Mouse (Mus musculus): Measurements from ENCODE around the gene Mreg. TPM values are rescaled to one million over a fixed set of nuclear protein-coding genes. Genes with fewer than 3 reads are reported as not detected.

The Mreg gene
- polyA plus RNA-seq, 1 experiment from 2014 or later, result 7.1 TPM

DNA sequence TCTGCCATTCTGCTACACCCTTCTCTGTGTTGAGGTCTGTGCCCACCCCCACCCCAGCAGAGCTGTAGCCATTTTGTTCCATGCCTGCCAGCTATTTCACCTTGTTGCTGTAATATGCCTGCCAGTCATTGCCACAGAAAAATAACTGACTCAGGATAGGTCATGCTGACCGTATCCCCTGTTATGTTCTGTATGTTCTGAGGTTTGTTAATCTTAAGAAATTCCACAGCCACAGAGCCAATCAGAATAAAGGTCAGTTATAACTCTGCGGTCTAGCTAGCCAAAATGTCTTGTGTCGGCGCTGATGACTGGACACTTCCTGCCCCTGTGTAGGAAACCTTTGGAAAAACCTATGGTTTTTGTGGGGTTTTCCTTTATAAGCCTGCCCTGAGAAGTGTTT, 67.7 kb downstream of the Mreg start:
- H3K4me2 ChIP-seq, result no peak overlapping the region
- no peak overlapping the region for H3K9ac ChIP-seq (ENCODE audit: low read depth, low read length)
- 87% methylated on average over 4 of the region's 4 CpGs for WGBS
- H3K27ac ChIP-seq (ENCODE audit: low read depth, low read length), result no peak overlapping the region
- no peak for ATAC-seq (replicated peaks; ENCODE audit: low FRiP score)
- H3K4me1 ChIP-seq (replicated peaks; ENCODE audit: control insufficient read depth, insufficient read depth, low read length), result no peaks in the 10 kb centered on the region
- H3K27me3 ChIP-seq (replicated peaks; ENCODE audit: control insufficient read depth, insufficient read depth, low read length), result no peaks in the 10 kb centered on the region
- no peaks in the 10 kb centered on the region for H3K9me3 ChIP-seq (ENCODE audit: control insufficient read depth, low read length)
- no peak for DNase-seq (ENCODE audit: low spot score)
- no peaks in the 10 kb centered on the region for H3K36me3 ChIP-seq (ENCODE audit: control insufficient read depth, insufficient read depth, low read length)
- no peak overlapping the region for H3K4me3 ChIP-seq (ENCODE audit: low read depth, low read length)

DNA sequence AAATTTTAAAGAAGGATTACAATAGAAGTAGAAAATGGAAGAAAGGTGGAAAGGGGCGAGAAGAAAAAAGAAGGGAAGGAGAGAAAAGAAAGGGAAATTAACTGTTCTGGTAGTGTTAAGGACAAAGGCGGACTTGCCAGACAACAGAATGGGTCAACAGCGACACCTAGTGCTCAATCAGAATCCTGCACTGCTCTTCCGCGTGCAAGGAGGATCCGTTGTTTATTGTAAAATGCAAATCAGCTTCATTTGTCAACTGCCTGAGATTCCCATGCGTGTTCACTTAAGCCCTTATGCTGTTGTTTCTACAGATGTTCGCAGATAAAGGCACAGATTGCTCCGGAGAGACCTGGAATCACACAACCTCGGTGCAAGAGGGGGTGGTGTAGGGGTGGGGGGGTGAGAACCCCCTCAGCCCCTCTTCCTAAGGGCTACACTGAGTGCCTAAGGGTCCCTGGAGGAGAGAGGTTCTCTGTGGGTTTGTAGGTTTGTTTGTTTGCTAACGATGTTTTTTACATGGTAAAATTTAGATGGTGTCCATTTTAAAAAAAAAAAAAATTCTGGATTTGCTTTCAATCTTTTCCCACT, 70.1 kb downstream of the Mreg start:
- Histone ChIP-seq H3K9me3 (ENCODE audit: control insufficient read depth, low read length) (no peaks in the 10 kb centered on the region), H3K4me3 (ENCODE audit: low read depth, low read length) (peak overlapping the region; percentile 11; the same call in 1 of the 2 replicates), H3K36me3 (ENCODE audit: control insufficient read depth, insufficient read depth, low read length) (no peaks in the 10 kb centered on the region), H3K27me3 (replicated peaks; ENCODE audit: control insufficient read depth, insufficient read depth, low read length) (no peaks in the 10 kb centered on the region), H3K4me2 (peak overlapping the region; percentile 56), H3K4me1 (replicated peaks; ENCODE audit: control insufficient read depth, insufficient read depth, low read length) (no peaks in the 10 kb centered on the region), H3K9ac (ENCODE audit: low read depth, low read length) (0 out of 2 replicates have a peak overlapping the region, but pooled peaks have one; percentile 14), H3K27ac (ENCODE audit: low read depth, low read length) (no peak overlapping the region)
- ATAC-seq (replicated peaks; ENCODE audit: low FRiP score) (no peak), DNase-seq (ENCODE audit: low spot score) (no peak)
- 4% methylated on average over 11 of the region's 11 CpGs for WGBS

DNA sequence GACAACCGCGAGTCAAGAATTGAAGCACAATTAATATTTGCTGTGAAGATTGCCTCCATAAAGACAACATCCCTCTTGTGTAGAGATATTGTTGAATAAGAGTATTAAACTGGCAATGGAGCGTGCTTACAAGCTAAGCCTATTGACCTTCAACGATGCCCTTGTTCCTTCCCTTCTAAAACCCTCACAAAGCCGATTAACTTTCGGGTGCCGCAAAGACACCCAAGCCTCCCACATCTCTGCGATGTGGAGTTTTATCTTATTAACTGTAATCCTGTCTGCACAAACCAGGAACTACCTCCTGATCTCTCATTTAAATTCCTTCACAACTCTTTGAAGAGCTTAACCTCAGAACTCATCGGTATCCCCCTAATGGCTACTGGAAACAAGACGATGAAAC, 76.0 kb downstream of the Mreg start:
- no peak overlapping the region for H3K4me3 ChIP-seq (ENCODE audit: low read depth, low read length)
- no peak for ATAC-seq (replicated peaks; ENCODE audit: low FRiP score)
- no peak overlapping the region for H3K27ac ChIP-seq (ENCODE audit: low read depth, low read length)
- H3K27me3 ChIP-seq (replicated peaks; ENCODE audit: control insufficient read depth, insufficient read depth, low read length), result no peaks in the 10 kb centered on the region
- H3K9me3 ChIP-seq (ENCODE audit: control insufficient read depth, low read length), result peaks cover 6% of the 10 kb centered on the region
- H3K4me2 ChIP-seq, result no peak overlapping the region
- H3K9ac ChIP-seq (ENCODE audit: low read depth, low read length), result no peak overlapping the region
- H3K36me3 ChIP-seq (ENCODE audit: control insufficient read depth, insufficient read depth, low read length), result no peaks in the 10 kb centered on the region
- WGBS, result 91% methylated on average over 10 of the region's 10 CpGs
- H3K4me1 ChIP-seq (replicated peaks; ENCODE audit: control insufficient read depth, insufficient read depth, low read length), result no peaks in the 10 kb centered on the region
- DNase-seq (ENCODE audit: low spot score), result no peak

DNA sequence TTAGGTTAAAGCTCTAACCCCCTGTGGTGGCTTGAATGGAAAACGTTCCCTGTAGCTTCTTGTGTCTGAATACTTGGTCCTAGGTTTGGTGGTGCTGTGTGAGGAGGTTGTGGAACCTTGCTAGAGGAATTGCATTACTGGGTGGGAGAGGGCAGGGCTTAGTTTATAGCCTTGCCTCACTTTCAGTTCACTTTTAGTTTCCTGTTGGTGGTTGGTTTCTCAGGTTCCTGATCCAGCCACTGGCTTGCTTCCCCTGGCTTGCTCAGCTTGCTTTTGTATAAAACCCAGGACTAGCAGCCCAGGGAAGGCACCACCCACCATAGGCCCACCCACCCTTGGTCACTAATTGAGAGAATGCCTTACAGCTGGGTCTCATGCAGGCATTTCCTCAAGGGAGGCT, 77.6 kb downstream of the Mreg start:
- DNase-seq (ENCODE audit: low spot score) (no peak), ATAC-seq (replicated peaks; ENCODE audit: low FRiP score) (no peak)
- Histone ChIP-seq H3K4me1 (replicated peaks; ENCODE audit: control insufficient read depth, insufficient read depth, low read length) (no peaks in the 10 kb centered on the region), H3K36me3 (ENCODE audit: control insufficient read depth, insufficient read depth, low read length) (no peaks in the 10 kb centered on the region), H3K9ac (ENCODE audit: low read depth, low read length) (no peak overlapping the region), H3K27ac (ENCODE audit: low read depth, low read length) (no peak overlapping the region), H3K4me2 (no peak overlapping the region), H3K4me3 (ENCODE audit: low read depth, low read length) (no peak overlapping the region), H3K27me3 (replicated peaks; ENCODE audit: control insufficient read depth, insufficient read depth, low read length) (no peaks in the 10 kb centered on the region), H3K9me3 (ENCODE audit: control insufficient read depth, low read length) (peaks cover 6% of the 10 kb centered on the region)
- 69% methylated on average over 1 of the region's 1 CpGs for WGBS

DNA sequence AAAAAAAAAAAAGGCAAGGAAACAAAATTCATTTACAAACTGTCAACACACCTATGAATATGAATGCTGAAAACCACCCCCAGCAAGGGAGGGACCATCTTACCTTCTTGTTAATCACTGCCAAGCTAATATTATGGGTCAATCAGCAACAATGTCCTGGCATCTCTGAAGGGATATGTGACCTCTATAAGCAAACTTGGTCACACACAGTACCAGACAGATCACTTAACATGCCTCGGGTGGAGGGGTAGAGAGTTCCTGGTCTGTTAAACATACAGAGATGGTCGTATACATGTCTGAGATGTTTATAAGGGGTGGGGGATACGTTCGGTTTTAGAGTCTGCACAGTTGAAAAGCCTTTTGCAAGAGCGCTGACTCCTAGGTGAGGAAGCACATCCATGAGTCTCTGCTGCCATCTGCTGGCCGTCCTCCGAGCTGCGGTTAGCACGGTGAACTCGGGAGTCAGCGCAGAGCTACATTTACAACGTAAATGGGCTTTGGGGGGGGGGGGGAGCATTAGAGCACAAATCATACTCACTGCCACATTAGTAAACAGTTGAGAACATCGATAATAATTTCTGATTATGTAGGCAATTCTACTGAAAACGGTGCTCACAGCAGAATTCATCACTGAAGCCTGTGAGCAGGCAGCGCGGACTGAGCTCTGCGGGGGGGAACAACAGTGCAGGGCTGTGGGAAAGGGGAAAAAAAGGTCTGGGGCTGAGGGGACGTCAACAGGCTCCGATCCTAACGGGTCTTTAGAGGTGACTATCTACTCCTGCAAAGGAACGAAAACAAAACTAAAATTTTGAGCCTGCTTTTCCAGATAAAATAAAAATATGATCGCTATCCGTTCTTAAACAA, 88.4 kb downstream of the Mreg start:
- Histone ChIP-seq H3K4me3 (ENCODE audit: low read depth, low read length) (no peak overlapping the region), H3K36me3 (ENCODE audit: control insufficient read depth, insufficient read depth, low read length) (no peaks in the 10 kb centered on the region), H3K9ac (ENCODE audit: low read depth, low read length) (no peak overlapping the region), H3K27ac (ENCODE audit: low read depth, low read length) (no peak overlapping the region), H3K27me3 (replicated peaks; ENCODE audit: control insufficient read depth, insufficient read depth, low read length) (no peaks in the 10 kb centered on the region), H3K9me3 (ENCODE audit: control insufficient read depth, low read length) (no peaks in the 10 kb centered on the region), H3K4me2 (no peak overlapping the region), H3K4me1 (replicated peaks; ENCODE audit: control insufficient read depth, insufficient read depth, low read length) (no peaks in the 10 kb centered on the region)
- WGBS, result 36% methylated on average over 23 of the region's 23 CpGs
- ATAC-seq (replicated peaks; ENCODE audit: low FRiP score), result peak; percentile 36; the same call in 1 of the 2 replicates
- DNase-seq (ENCODE audit: low spot score), result peak; percentile 82

DNA sequence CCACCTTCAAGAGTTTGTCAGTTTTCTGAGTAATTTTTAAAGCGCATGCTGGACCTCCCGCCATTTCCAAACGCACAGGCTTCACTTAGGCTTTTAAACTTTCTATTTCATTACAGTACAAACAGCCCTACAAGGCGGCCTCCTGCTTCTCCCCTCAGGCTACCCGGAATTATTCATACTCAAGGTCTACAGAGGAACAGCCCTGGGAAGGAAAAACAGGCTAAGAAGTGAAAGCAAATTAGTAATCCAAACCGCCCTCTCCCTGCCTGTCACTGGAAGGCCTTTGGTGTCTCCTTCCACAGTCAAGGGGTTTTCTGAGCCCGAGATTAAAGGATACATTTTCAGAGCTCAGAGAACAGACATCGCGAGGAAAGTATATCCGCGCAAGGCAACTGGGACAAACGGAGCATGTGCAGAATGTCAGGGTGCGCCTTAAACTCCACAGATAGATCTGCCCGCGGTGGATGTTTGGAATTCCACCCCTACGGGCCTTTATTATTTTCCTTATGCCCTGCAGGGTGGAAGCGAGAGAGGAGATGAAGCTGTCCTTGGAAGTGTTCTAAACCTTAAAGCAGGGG, 90.4 kb downstream of the Mreg start:
- H3K36me3 ChIP-seq (ENCODE audit: control insufficient read depth, insufficient read depth, low read length), result no peaks in the 10 kb centered on the region
- no peaks in the 10 kb centered on the region for H3K4me1 ChIP-seq (replicated peaks; ENCODE audit: control insufficient read depth, insufficient read depth, low read length)
- WGBS, result 91% methylated on average over 17 of the region's 17 CpGs
- no peak overlapping the region for H3K27ac ChIP-seq (ENCODE audit: low read depth, low read length)
- no peak for ATAC-seq (replicated peaks; ENCODE audit: low FRiP score)
- H3K9ac ChIP-seq (ENCODE audit: low read depth, low read length), result no peak overlapping the region
- H3K4me2 ChIP-seq, result no peak overlapping the region
- no peaks in the 10 kb centered on the region for H3K9me3 ChIP-seq (ENCODE audit: control insufficient read depth, low read length)
- no peak overlapping the region for H3K4me3 ChIP-seq (ENCODE audit: low read depth, low read length)
- DNase-seq (ENCODE audit: low spot score), result no peak
- H3K27me3 ChIP-seq (replicated peaks; ENCODE audit: control insufficient read depth, insufficient read depth, low read length), result no peaks in the 10 kb centered on the region

DNA sequence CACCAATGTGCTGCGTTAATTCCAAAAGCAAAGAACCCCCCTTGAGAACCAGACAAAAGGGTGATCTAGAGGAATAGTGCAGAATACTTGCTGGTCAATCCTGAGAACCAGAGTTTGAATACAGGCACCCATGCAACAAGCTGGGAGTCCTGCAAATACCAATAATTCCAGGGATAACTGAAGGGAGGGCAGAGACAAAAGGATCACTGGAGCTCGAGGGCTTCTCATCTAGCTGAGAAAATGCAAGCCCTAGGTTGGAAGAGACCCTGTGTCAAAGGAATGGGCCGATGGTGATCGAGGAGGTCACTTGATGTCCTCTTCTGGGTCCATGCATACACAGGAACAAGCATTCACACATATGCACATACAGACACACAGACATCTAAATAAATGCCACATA, 92.1 kb downstream of the Mreg start:
- Histone ChIP-seq H3K4me3 (ENCODE audit: low read depth, low read length) (no peak overlapping the region), H3K9me3 (ENCODE audit: control insufficient read depth, low read length) (no peaks in the 10 kb centered on the region), H3K9ac (ENCODE audit: low read depth, low read length) (no peak overlapping the region), H3K4me2 (no peak overlapping the region), H3K36me3 (ENCODE audit: control insufficient read depth, insufficient read depth, low read length) (no peaks in the 10 kb centered on the region), H3K4me1 (replicated peaks; ENCODE audit: control insufficient read depth, insufficient read depth, low read length) (no peaks in the 10 kb centered on the region), H3K27ac (ENCODE audit: low read depth, low read length) (no peak overlapping the region), H3K27me3 (replicated peaks; ENCODE audit: control insufficient read depth, insufficient read depth, low read length) (no peaks in the 10 kb centered on the region)
- WGBS, result 79% methylated on average over 4 of the region's 4 CpGs
- ATAC-seq (replicated peaks; ENCODE audit: low FRiP score), result no peak
- DNase-seq (ENCODE audit: low spot score), result no peak

DNA sequence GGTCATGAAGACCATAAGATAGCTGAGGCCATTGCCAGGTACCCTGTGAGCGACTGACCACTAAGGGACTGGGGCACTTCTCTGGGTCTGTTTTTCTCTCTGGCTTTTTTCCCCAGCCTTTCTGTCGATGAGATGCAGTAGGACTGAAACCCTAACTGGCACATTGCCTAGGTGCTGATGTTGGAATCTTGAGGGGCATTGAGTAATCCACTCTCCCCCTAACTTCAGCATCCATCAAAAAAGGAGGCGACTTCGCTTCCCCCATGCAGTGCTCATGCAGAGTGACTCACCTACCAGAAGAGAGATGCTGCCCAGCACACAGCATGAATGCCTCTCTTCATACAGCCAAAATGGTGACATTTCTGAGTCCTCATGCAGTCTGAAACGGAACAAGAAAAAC, 97.9 kb downstream of the Mreg start:
- Histone ChIP-seq H3K36me3 (ENCODE audit: control insufficient read depth, insufficient read depth, low read length) (no peaks in the 10 kb centered on the region), H3K9ac (ENCODE audit: low read depth, low read length) (no peak overlapping the region), H3K27ac (ENCODE audit: low read depth, low read length) (no peak overlapping the region), H3K4me1 (replicated peaks; ENCODE audit: control insufficient read depth, insufficient read depth, low read length) (no peaks in the 10 kb centered on the region), H3K27me3 (replicated peaks; ENCODE audit: control insufficient read depth, insufficient read depth, low read length) (no peaks in the 10 kb centered on the region), H3K9me3 (ENCODE audit: control insufficient read depth, low read length) (no peaks in the 10 kb centered on the region), H3K4me3 (ENCODE audit: low read depth, low read length) (no peak overlapping the region), H3K4me2 (no peak overlapping the region)
- DNase-seq (ENCODE audit: low spot score) (peak; percentile 19), ATAC-seq (replicated peaks; ENCODE audit: low FRiP score) (no peak)
- WGBS, result 81% methylated on average over 5 of the region's 5 CpGs
